Mouse (Mus musculus): ENCODE results near the gene Limd2. TPM values are rescaled to one million over a fixed set of nuclear protein-coding genes. Genes with fewer than 3 reads are reported as not detected.

Gene Limd2
- total and polyA plus RNA-seq, 3 experiments: 275 to 563 (median 367) TPM

DNA sequence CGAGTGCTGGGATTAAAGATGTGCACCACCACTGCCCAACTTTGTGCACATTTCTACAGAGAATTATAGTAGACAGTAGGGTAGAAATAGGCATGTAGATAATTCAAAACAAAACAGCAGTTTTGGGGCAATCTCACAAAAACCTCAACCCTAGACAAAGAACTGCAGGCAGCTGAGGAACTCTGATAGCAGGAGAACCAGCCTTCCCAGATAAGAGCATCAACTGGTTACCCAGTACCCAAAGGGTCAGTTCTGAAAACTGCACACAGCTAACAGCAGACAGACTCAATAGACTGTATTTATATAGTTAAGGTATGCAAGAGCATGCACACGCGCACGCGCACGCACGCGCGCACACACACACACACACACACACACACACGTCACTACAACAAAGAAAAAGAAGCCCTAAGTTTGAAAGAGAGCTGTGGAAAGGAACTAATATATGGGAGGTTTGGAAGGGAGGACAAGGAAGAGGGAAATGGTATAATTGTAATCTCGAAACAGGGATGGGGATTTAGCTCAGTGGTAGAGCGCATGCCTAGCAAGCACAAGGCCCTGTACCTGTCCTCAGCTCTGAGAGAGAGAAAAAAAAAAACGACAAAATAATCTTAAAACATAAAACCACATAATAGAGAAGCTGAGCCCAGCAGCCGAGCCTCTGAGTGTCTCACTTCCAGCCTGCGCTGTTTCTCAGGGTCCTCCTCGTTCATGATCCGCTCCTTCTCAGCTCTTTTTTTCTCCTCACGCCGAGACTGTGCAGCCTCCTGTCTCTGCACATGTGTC lies 40.9 kb upstream of the Limd2 start:
- H3K79me2 ChIP-seq (replicated peaks; ENCODE audit: control insufficient read depth, extremely low read depth, insufficient read depth, poor library complexity, severe bottlenecking): peaks cover 8% of the 10 kb centered on the region
- H3K27me3 ChIP-seq (replicated peaks): no peaks in the 10 kb centered on the region
- peaks cover 53 to 75% of the 10 kb centered on the region in 2 experiments for H3K36me3 ChIP-seq (replicated peaks in 1 of 2; ENCODE audit: control insufficient read depth in 1 of 2, insufficient read depth in 1 of 2, low read length in 1 of 2)
- peak overlapping the region; percentile 82 for H3K4me2 ChIP-seq (ENCODE audit: insufficient read depth, low read depth, poor library complexity, severe bottlenecking)
- no peaks in the 10 kb centered on the region for H3K9me3 ChIP-seq (replicated peaks; ENCODE audit: low read length)
- TF ChIP-seq ZC3H11A (IDR thresholded peaks at IDR 0.05; ENCODE audit: low read depth, low read length) (no peak), ETS1 (conservative IDR thresholded peaks at IDR 0.05; ENCODE audit: low read depth, low read length) (no peak), HCFC1 (IDR thresholded peaks at IDR 0.05; ENCODE audit: low read depth, low read length) (no peak), KAT2A (IDR thresholded peaks at IDR 0.05; ENCODE audit: insufficient replicate concordance, low read length) (no peak), IRF4 (IDR thresholded peaks at IDR 0.05; ENCODE audit: low read depth, low read length) (0 out of 2 replicates have a peak, but pooled peaks have one; percentile 1), ELF1 (IDR thresholded peaks at IDR 0.05; ENCODE audit: low read depth, low read length) (no peak), GABPA (IDR thresholded peaks at IDR 0.05; ENCODE audit: insufficient replicate concordance, low read depth, low read length) (no peak), RCOR1 (conservative IDR thresholded peaks at IDR 0.05; ENCODE audit: low read depth, low read length) (no peak), MAFK (IDR thresholded peaks at IDR 0.05; ENCODE audit: insufficient replicate concordance, low read length) (no peak), POLR2AphosphoS2 (IDR thresholded peaks at IDR 0.05; ENCODE audit: low read depth, low read length) (no peak), MAX (IDR thresholded peaks at IDR 0.05; ENCODE audit: low read length) (no peak), TBP (conservative IDR thresholded peaks at IDR 0.05; ENCODE audit: low read depth, low read length) (no peak), NRF1 (IDR thresholded peaks at IDR 0.05; ENCODE audit: low read depth, low read length) (peak; percentile 44; the same call in 1 of the 2 replicates), SMC3 (IDR thresholded peaks at IDR 0.05; ENCODE audit: low read depth, low read length) (no peak), SIN3A (IDR thresholded peaks at IDR 0.05; ENCODE audit: low read length) (no peak), MEF2A (IDR thresholded peaks at IDR 0.05; ENCODE audit: borderline replicate concordance, low read depth, low read length) (no peak), MYC (IDR thresholded peaks at IDR 0.05; ENCODE audit: low read depth, low read length) (peak; percentile 49; the same call in 1 of the 2 replicates), BHLHE40 (IDR thresholded peaks at IDR 0.05; ENCODE audit: low read depth, low read length) (no peak), JUND (conservative IDR thresholded peaks at IDR 0.05; ENCODE audit: low read depth, low read length) (no peak), MXI1 (IDR thresholded peaks at IDR 0.05; ENCODE audit: low read depth, low read length) (no peak), USF2 (conservative IDR thresholded peaks at IDR 0.05; ENCODE audit: low read depth, low read length) (no peak), ZNF384 (IDR thresholded peaks at IDR 0.05; ENCODE audit: low read depth, low read length) (peak; percentile 5; the same call in 1 of the 2 replicates), POLR2A (IDR thresholded peaks at IDR 0.05; ENCODE audit: low read depth, low read length) (no peak), NELFE (IDR thresholded peaks at IDR 0.05; ENCODE audit: low read depth, low read length) (no peak), MAZ (IDR thresholded peaks at IDR 0.05; ENCODE audit: low read depth, low read length) (no peak), CHD2 (IDR thresholded peaks at IDR 0.05; ENCODE audit: low read length) (no peak)
- peak overlapping the region; percentile 74 for H3K27ac ChIP-seq (ENCODE audit: insufficient read depth, low read depth)
- DNase-seq (ENCODE audit: extremely low read depth): no peak
- peak overlapping the region; percentile 45 for H3K9ac ChIP-seq (ENCODE audit: insufficient read depth, low read depth)
- H3K4me1 ChIP-seq (ENCODE audit: control insufficient read depth in 1 of 2, insufficient read depth in 2 of 2): peaks cover 10 to 60% of the 10 kb centered on the region in 2 experiments
- dilution Hi-C loops (cut with MboI; ENCODE audit: extremely low pct_ligation_motif_present, extremely low pct_unique_long_range_greater_than_20kb, low sequenced_read_pairs): no loop called here
- in situ Hi-C loops (cut with MboI; ENCODE audit: low pct_ligation_motif_present, low pct_unique_long_range_greater_than_20kb, low sequenced_read_pairs): no loop called here
- H3K4me3 ChIP-seq (replicated peaks in 1 of 3; ENCODE audit: low read depth in 2 of 3, low read length in 2 of 3, poor library complexity in 1 of 3): peak overlapping the region in 2 of 3 experiments; percentile 14 to 28
